Mouse (Mus musculus): ENCODE results near the gene Gzma.

Gene Gzma

DNA sequence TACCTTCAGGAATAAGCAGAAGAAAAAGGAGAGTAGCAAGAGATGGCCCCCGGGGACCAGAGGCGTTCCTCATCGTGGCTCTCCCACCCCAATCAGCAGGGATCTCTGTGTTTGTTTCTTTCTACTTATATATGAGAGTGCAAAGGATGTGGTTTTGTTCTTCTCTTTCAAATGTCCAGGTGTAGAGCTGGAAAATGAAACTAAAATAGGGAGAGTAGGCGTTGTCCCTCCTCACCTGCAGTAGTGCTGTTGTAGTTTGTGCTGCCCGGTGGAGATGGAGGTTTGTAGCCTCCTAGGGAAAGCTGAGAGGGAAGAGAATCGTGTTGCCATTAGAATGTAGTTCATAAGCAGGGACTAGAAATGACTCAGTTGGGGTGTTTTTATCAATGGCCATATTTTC is at the start of gene Gzma:
Gzma (minus strand) TSS at position 103 of the 400 bp plus-strand sequence.
- in situ Hi-C loops (cut with MboI, MseI): no loop called here

DNA sequence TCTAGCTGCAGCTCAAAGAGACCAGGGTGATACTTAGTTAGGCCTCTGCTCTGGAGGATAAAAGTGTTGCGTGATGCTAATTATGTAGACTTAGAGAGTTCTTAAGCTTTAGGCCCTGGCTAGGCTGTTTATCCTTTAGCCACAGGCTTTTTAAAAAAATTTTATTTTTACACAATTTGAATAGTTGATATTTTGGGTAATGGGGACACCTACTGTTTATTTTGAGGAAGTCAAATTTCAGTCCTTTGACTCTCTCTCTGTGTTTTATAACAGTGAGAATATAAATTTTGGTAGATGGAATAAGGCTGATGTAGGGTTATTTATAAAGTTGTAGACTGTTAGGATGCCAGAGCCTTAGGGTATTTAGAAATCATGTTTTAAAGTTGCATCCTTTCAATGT is 38.8 kb upstream of the Gzma start:
- in situ Hi-C loops (cut with MboI, MseI): no loop called here

DNA sequence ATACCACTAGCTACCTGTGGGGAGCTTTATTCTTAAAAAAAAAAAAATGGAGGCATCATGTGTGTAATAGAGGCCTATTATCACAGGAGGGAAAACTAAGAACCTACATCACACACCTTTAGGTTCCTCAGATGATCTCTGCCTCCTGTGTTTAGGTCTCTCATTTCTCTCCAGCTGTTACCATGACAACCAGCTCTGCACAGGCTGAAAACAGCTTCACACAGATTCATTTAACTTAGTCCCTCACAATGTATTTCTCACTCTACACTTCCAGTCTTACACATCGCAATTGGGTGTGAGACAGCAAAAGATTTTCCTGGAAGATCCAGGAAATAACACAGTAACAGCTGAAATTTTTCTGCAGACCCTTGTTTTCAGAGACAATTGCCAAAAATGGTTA is 29.2 kb upstream of the Gzma start:
- in situ Hi-C loops (cut with MboI, MseI): no loop called here

DNA sequence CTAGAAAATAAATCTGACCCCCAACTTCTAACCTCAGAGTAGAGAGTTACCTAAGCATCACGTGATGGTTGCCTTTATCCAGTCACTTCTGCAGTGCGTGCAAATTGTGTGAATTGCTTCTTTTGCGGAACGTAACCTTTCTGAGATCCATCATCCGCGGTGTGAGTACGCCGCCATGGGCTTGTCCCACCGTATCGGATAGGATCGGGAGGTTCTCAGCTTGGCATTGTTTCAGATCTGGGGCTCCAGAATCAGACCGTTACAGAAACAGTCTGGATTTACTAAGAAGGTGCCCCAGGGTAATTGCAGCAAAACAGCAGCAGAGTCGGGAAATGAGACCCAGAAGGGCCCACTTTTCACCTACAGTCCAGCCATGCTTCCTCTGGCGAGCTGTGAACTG is 20.5 kb upstream of the Gzma start:
- in situ Hi-C loops (cut with MboI, MseI): no loop called here

DNA sequence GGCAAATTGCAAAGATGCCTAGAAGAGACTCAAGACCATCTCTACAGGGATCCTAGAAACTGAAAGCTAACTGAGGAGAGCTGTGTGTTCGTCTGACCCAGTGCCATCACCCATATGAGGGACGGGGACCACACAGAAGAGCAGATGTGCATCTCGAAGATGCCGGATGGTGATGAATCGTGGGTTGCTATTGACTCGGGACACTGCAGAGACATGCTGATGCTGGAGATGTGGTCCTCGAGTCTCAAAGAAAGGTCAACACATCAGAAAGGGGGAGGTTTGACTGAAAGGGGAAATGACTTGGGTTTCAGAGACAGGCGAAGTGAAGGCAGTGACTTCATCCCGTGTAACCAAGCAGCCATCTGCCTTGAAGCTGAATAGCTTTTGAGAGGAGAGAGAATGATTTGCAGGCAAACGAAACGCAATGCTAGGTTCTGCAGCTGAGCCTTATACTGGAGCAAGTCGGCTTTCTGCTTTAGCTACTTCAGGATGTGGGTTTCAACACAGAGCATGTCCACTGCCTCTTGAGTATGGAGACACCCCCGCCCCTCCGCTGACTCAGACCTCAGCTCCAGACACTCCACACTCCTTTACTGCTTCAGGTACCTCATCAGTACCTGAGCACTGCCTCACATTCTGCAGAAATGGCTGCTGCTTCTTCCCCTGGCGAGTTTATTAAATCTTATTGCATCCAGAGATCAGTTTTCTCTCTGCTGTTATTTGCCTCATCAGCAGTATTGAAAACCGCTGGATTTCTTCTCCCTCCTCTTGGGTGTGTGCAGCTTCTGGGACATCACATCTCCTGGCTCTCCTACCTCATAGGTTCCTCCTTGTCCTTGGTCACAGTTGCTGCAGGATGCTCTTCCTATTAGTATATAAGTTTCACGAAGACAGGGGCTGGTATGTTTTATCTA is 19.8 kb upstream of the Gzma start:
- in situ Hi-C loops (cut with MboI, MseI): no loop called here

DNA sequence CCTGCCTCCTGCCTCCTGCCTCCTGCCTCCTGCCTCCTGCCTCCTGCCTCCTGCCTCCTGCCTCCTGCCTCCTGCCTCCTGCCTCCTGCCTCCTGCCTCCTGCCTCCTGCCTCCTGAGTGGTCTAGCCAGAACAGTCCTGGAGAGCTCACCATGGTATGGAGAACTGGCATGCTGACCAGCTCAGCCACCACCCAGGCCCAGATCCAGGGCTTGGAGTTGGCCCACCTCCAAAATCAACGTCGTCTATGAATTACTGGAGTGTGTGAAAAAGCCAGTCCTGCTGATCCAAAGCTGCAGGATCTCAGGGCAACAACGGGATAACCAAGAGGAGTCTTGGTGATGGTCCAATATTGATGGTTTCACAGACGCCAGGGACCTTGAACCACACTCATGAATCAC is 18.2 kb upstream of the Gzma start:
- in situ Hi-C loops (cut with MboI, MseI): no loop called here

DNA sequence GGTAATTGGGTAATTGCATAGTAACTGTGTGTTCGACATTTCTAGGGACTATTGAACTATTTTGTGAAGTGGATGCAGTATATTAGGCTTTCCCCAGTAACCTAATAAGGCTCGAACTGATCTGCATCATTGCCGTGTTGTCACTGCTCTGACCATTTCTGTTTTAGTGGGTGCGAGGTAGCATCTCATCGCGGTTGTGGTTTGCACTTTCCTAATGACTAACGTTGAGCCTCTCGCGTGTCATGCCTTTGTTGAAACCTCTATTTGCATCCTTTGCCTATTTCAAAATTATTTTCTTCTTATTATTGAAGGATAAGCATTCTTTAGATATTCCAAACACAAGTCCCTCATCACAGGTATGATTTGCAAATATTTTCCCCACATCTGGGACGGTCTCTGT is 4.0 kb upstream of the Gzma start:
- in situ Hi-C loops (cut with MboI, MseI): no loop called here

DNA sequence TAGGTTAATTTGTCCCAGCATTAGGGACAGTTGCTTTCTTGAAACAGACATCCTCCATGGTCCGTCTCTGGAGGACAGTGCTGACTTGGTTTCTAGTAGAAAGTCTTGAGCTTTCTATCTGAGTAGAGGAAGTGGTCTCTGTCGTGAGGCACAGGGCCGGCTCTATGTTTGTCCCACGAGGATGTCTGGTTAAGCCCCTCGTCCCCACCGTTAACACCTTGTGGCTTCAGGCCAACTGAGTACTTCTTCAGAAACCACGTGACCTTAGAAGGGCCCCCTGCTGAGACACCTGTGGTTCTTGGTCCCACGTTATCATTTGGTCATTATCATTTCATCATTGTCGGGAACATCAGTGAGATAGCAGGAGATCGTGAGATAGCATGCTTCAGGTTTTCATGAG is 1.0 kb upstream of the Gzma start:
- in situ Hi-C loops (cut with MboI, MseI): no loop called here

DNA sequence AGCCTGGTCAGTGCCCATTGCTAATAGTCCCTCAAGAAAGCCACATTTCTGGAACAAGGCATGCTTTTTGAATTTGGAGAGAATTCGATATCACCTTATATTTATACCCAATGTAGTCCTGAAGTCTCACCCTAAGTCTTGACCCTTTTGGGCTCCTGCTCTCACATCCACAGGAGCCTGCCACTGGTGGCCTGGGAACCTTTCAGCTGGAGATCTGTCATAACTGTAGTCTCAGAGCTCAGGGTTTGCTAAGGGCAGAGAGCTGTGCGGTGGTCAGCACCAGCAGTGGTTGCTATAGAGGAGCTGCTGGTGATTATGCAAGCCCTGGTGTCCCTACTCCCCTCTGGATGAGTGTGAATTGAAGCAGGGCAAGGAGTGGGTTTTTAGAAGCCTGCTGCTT is 2.4 kb downstream of the Gzma start:
- in situ Hi-C loops (cut with MboI, MseI): no loop called here

DNA sequence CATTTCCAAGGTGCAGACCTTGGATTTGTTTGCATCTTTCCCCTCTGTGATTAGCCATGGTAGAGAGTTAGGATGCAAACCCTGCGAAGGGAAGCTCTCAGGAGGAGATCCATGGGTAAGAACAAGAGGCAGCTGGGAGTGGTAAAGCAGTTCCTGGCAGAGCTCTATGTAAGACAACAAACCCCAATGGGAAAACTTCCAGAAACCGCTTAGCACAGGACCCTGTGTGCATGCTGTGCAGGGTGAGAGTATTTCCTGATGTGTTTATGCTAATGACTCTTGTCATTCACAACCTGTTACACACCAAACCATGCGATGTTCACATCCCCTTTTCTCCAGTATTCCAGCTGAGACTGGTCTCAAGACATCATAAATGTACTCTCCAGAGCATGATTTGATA is 3.8 kb downstream of the Gzma start:
- in situ Hi-C loops (cut with MboI, MseI): no loop called here

DNA sequence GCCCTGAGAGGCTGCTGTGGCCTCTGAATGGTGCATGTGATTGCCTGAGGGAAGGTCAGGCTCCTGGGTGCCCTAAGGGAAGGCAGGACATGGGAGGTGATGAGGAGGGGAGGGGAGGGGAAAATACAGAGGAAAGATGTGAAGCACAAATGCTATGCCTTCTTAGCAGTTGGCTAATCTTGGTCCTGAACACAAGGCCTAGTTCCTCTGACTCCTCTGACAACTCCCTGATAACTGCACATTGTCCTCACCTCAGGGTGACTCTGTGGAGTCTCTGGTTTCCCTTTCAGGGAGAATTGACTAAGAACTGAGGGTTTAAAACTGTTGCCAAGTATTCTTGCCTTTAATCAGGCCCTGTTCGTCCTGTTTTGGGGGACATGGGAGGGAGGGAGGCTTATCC is 6.2 kb downstream of the Gzma start:
- in situ Hi-C loops (cut with MboI, MseI): no loop called here

DNA sequence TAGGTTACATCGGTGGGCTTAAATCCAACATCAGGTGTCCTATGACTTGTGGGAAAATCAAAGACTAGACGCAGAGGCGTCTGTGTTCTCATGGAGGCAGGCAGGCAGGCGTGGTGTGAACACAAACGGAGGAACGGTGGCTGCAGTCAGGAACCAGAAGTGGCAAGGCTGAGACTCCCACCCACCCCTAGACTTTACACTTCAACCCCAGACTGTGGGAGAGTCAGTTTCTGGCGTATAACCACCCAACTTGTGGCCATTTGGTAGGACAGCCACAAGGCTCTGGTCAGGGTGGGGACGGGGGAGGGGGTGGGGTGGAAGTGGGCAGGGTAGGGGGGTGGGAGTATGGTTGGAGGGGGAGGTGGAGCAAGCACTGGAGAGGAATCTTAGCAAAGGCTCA is 10.3 kb downstream of the Gzma start:
- in situ Hi-C loops (cut with MboI, MseI): no loop called here

DNA sequence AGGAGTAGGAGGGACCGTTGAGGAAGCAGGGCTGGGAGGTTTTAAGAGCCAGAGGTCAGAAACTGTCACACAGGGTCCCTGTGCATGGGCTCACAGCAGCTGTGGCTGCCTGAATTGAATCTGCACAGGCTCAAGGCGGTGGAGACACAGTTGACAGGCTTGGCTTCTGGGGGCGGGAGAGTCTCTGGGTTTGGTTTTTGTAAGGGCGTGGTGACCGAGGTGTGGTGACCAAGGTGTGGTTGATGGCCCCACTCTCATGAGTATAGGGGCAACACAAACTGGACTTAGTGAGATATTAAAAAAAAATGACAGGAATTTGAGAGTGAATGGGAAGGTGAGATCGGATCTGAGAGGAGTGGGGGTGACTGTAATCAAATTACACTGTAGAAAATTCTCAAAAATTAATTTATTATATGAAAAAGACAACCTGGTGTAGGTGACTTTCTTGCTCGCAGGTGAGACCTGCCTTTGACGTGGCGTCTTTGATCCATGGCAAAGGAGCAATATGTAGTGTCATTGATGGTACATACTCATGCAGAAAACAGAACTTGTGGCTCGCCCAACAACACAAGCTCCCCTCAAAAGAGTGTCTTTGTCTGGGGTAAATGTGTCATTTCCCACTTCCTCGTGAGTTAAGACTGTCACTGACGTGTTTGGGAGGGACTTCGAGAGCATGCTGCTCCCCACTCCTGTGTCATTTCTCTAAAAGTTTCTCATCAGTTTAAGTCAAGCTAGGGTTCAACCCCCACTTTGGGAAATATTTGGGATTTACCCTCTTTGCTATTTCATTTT is 13.4 kb downstream of the Gzma start:
- in situ Hi-C loops (cut with MboI, MseI): loop anchor here (10.0 kb wide), 1 partner anchor 67 kb away; no protein-coding TSS in a partner anchor

DNA sequence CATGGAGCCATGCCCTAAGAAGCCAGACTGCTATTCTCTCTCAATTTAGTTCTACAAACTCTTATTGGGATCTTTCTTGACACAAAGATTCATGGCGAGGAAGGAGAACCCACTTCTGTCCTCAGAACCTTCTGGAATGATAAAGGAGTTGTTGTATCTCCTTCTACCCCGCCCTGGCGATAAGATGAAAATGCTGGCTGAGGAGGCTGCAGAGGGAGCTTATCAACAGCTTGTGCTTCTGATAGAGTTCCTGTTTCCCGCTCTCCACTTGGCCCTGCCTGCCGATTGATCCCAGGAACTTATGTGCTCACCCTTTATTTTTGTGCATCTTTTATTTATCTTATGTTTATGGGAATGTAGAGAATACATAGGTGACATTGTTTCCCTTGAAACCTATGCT is 16.0 kb downstream of the Gzma start:
- in situ Hi-C loops (cut with MboI, MseI): loop anchor here (10.0 kb wide), 1 partner anchor 70 kb away; no protein-coding TSS in a partner anchor

DNA sequence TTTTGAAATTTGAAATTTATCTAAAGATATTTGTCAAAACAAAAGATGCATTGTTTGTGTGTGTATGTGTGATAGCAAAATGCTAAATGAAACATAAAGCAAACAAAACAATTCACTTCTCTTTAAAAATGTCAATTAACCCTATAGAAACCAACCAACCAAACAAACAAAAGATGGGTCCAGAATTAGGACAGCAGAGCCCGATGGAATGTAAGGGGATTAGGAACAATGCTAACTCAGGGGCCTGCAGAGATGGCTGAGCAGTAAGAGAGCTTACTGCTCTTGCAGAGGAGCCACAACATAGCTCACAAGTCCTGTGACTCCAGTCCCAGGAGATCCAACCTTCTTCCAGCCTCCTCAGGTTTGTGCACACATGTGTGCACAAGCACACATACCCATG is 18.7 kb downstream of the Gzma start:
- in situ Hi-C loops (cut with MboI, MseI): loop anchor here (10.0 kb wide), 1 partner anchor 73 kb away; no protein-coding TSS in a partner anchor

DNA sequence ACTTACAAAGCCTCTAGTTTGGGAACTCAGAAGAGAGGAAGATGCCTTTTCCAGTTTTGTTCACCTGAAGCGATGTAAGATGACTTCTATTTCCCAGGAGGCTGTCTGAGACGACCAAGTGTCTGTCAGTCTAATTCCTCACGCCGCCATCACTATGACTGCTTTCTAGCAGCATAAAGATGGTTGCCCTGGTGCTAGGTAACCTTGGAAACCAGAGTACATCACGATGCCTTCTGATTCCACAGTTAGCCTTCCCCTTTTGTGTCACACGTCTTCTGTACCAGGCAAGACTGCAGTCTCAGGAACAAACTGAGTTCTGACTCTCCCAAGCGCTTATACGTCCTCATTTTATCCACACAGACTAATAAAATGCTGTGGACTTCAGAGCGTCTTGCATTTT is 21.8 kb downstream of the Gzma start:
- in situ Hi-C loops (cut with MboI, MseI): no loop called here

DNA sequence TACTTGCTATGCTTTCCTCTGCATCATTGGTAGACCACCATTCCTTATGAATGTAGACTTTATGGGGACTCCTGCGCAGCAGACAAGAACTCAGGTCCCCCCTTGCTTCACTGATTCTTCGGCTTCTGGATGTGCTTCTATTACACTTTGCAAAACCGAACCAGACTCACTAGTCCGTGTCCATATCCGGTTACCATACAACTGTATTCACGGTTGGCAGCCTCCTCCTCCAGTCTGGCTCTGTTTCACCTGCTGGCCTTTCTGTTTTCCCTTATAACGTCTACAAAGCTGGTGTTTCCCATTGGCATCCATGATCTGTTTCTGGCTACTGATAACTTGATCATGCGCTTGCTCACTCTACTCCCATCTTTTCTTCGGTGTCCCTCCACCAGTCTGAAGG is 36.2 kb downstream of the Gzma start:
- in situ Hi-C loops (cut with MboI, MseI): no loop called here

DNA sequence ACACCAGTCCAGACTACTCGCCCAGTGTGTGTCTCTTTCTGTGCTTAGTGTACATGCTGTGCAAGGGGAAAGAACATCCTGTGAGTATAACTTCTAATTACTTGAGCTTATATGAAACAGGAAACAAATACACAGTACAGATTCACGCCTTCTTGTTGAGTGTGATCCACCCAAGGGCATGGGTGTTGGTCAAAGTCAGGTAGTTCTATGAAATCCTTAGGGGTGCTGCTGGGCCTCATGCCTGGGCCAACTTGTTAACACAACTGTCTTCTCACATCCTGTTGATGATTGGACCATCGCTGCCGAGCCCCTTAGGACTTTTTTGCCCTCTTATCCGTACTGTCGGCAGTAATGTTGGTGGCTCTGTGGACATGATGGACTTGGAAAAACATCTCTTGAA is 39.0 kb downstream of the Gzma start:
- in situ Hi-C loops (cut with MboI, MseI): no loop called here

DNA sequence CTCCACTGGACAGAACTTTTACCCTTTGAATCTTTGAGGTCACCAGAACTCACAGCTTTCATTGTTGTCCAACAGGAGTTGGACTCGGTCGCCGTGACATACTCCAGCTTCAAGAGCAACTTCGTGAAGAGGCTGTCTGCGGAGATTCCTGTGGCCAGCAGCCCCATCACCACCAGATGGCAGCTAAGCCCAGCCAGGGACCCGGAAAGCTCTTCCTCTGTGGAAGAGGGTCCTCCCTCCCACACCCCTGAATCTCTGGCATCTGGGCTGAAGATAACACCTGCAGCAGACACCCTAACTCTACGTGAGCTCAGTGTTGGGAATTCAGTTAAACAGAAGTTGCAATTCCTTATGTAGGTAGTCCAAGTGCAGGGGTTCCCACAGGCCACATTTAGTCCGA is 45.0 kb downstream of the Gzma start:
- in situ Hi-C loops (cut with MboI, MseI): no loop called here

DNA sequence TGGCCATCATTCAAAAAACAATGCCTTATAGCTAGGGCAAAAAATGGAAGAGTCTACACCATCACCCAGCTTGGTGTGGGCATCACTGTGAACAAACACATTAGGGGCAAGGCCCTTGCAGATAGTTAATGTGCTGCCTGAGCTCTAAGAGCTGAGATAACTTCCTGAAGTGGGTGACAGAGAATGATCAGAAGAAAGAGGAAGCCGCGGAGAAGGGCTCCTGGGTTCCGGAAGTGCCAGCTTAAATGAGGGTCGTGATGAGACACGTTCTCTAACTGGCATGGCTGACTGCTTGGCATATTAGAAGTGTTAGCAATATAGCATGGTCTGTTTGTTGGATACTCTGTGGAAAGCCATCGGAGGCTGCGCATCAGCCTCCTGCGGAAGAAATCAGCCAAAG is 46.6 kb downstream of the Gzma start:
- in situ Hi-C loops (cut with MboI, MseI): no loop called here

DNA sequence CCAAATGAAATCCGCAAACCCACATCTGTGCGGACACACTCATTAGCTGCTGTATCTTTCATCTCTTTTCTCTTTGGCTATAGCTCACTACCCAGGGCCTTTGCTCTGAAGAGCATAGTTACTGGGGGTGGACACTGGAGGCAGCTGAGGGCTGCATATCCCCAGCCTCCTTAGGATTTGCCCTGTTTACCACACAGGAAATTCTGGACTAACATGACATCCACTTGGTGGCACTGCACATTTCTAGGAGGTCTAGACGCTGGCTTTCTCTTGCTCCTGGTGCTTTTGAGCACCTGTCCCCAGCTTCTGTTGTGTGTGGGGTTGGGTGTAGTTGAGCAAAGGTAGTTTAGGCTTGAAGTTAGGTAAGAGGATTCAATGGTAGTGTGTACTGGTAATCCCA is 53.1 kb downstream of the Gzma start:
- in situ Hi-C loops (cut with MboI, MseI): loop anchor here (5.0 kb wide), 2 partner anchors 215 to 365 kb away; no protein-coding TSS in a partner anchor

DNA sequence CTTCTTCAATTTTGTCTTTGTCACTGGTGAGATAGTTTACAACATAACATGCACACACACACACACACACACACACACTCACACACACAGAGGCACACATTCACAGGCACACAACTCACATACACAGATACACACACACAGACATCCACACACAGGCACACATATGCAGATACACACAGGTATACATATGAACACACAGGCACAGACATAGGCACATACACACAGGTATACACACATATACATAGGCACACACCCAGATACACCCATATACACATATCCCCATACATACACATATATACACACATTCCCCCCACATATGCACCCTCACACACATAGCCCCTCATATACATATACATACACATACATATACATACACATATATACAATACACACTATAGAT is 53.8 kb downstream of the Gzma start:
- in situ Hi-C loops (cut with MboI, MseI): loop anchor here (5.0 kb wide), 2 partner anchors 215 to 365 kb away; no protein-coding TSS in a partner anchor

Data from regulatory T cell (primary cell).